Mouse (Mus musculus) limb, embryonic 12.5 days (tissue): ENCODE data around the gene Timp2. TPM values are rescaled to one million over a fixed set of nuclear protein-coding genes. Genes with fewer than 3 reads are reported as not detected.

Experiments
- ATAC-seq: fragments of 200-750 bp; cut with Nextera tagmentation; 2 replicates; pipeline ENCODE4 v1.8.0; 2017; ENCODE audit warnings: low read depth, moderate TSS enrichment; ENCODE audit not compliant: insufficient number of reproducible peaks, insufficient read depth, low FRiP score, low TSS enrichment
- H3K27ac ChIP-seq: fragments of 300-500 bp; sonication (generic); 2 replicates; pipeline ENCODE4 v1.5.1; 2016; ENCODE audit warnings: mild to moderate bottlenecking, moderate library complexity
- H3K27me3 ChIP-seq: fragments of 300-500 bp; sonication (generic); 2 replicates; pipeline ENCODE4 v1.6.1; 2016; ENCODE audit warnings: mild to moderate bottlenecking, moderate library complexity
- H3K36me3 ChIP-seq: fragments of 300-500 bp; sonication (generic); 2 replicates; pipeline ENCODE4 v1.6.1; 2016; ENCODE audit warnings: mild to moderate bottlenecking, moderate library complexity
- H3K4me1 ChIP-seq: fragments of 300-500 bp; sonication (generic); replicated peaks from 2 replicates; pipeline ENCODE4 v1.6.1; 2016
- H3K4me2 ChIP-seq: fragments of 300-500 bp; sonication (generic); 2 replicates; pipeline ENCODE4 v1.6.1; 2016; ENCODE audit warnings: mild to moderate bottlenecking, moderate library complexity
- H3K4me3 ChIP-seq: fragments of 300-500 bp; sonication (generic); replicated peaks from 2 replicates; pipeline ENCODE4 v1.5.1; 2016; ENCODE audit warnings: mild to moderate bottlenecking
- H3K9ac ChIP-seq: fragments of 300-500 bp; sonication (generic); replicated peaks from 2 replicates; pipeline ENCODE4 v1.6.1; 2016; ENCODE audit warnings: mild to moderate bottlenecking, moderate library complexity
- H3K9me3 ChIP-seq: fragments of 300-500 bp; sonication (generic); 2 replicates; pipeline ENCODE4 v1.6.1; 2016; ENCODE audit warnings: mild to moderate bottlenecking, moderate library complexity
- WGBS: fragments of 180-500 bp; shearing (Covaris S2); methylation state at CpG from one replicate; pipeline ENCODE4 v1.1.7; 2016; 5-methylcytosine and 5-hydroxymethylcytosine counted together
- polyA plus RNA-seq: library from polyadenylated mRNA; unstranded; fragments of >200 nt; fragmentation: Nextera tagmentation; extraction: Ambion mirVana; gene quantifications from 2 replicates; pipeline ENCODE4 v1.2.1, GENCODE M21; 2016

Timp2 gene
- polyA plus RNA-seq, 1 experiment from 2014 or later: 77.6 TPM

- H3K27me3 ChIP-seq: no peaks in the 10 kb centered on the region
- ATAC-seq: no peak
- WGBS: 89% methylated on average over 17 of the region's 17 CpGs
- H3K9me3 ChIP-seq: no peaks in the 10 kb centered on the region
- H3K4me1 ChIP-seq: peaks cover 12% of the 10 kb centered on the region
- no peak overlapping the region for H3K9ac ChIP-seq
- peaks cover 45% of the 10 kb centered on the region for H3K36me3 ChIP-seq
- H3K4me2 ChIP-seq: no peak overlapping the region
- no peak overlapping the region for H3K27ac ChIP-seq
- no peak overlapping the region for H3K4me3 ChIP-seq
Observed at GRCm38 (mm10) chr11:118333431-118333830, 22.1 kb downstream of the Timp2 start.

DNA sequence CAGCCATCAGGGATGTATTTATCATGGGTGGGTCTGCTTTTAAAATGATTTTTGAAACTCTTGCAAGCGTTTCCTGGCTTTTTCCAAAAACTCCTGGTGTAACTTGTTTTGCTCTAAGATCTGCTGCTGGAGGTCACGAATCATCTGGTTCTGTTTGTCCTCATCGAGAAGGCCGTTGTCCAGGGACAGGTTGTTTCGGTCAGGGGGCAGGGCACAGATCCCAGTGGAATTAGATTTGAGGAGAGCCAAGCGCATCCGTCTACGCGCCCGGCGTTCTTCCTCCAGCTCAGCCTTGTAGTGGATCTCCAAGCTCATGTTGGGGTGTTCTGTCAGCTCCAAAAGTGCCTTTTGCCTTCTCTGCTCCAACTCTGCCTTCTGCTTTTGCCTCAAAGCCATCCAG is 23.2 kb downstream of the Timp2 start:
- Histone ChIP-seq H3K27ac (no peak overlapping the region), H3K4me3 (no peak overlapping the region), H3K27me3 (no peaks in the 10 kb centered on the region), H3K9me3 (no peaks in the 10 kb centered on the region), H3K4me1 (peaks cover 22% of the 10 kb centered on the region), H3K36me3 (peaks cover 45% of the 10 kb centered on the region), H3K9ac (no peak overlapping the region), H3K4me2 (no peak overlapping the region)
- ATAC-seq: no peak
- WGBS: 89% methylated on average over 11 of the region's 11 CpGs

DNA sequence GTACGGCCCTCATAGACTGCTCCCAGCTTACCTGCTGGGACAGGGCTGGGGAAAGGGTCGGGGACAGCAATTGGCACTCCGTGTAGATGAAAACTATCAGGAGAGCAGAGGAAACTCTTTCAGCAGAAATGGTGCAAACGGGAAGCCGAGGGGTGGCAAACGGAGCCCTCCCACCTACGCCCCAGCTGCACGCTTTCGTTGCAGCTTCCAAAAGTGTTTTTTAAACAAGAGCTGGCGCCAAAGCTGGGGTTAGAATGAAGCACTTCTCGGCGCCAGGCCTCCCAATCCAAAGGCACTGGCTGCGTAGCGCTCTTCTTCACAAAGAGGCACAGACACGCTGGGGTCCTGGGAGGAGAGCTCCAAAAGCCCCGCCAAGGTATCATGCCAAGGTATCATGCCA is 24.8 kb downstream of the Timp2 start:
- Histone ChIP-seq H3K27ac (no peak overlapping the region), H3K9ac (no peak overlapping the region), H3K36me3 (peaks cover 45% of the 10 kb centered on the region), H3K4me1 (peaks cover 37% of the 10 kb centered on the region), H3K9me3 (no peaks in the 10 kb centered on the region), H3K4me3 (no peak overlapping the region), H3K27me3 (no peaks in the 10 kb centered on the region), H3K4me2 (no peak overlapping the region)
- ATAC-seq: no peak
- 95% methylated on average over 16 of the region's 16 CpGs for WGBS

GRCm38 (mm10) chr11:118330361-118330760 is 25.2 kb downstream of the Timp2 start:
- Histone ChIP-seq H3K9ac (no peak overlapping the region), H3K4me2 (no peak overlapping the region), H3K4me1 (peaks cover 38% of the 10 kb centered on the region), H3K36me3 (peaks cover 45% of the 10 kb centered on the region), H3K9me3 (no peaks in the 10 kb centered on the region), H3K4me3 (no peak overlapping the region), H3K27ac (no peak overlapping the region), H3K27me3 (no peaks in the 10 kb centered on the region)
- no peak for ATAC-seq
- WGBS: 96% methylated on average over 14 of the region's 14 CpGs

DNA sequence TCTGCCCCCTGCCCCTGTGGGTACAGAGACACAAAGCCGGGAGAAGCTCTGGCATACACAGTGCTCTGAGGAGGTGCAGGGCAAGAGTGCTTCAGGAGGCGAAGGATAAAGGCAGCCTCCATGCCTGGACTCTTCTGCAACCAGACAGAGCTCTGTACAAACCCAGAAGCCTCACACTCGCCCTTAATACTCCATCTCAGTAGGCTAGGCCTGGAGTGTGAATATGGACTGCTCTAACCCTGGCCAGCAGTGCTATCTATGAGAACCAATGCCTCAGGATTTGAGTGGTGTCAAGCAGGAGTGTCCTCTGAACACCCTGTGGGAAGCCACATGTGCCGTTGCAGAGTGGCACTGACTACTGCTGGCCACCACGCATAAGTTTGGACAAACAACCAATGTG is 26.6 kb downstream of the Timp2 start:
- ATAC-seq: no peak
- 91% methylated on average over 5 of the region's 5 CpGs for WGBS
- Histone ChIP-seq H3K4me3 (no peak overlapping the region), H3K36me3 (peaks cover 44% of the 10 kb centered on the region), H3K4me1 (peaks cover 52% of the 10 kb centered on the region), H3K9ac (no peak overlapping the region), H3K9me3 (no peaks in the 10 kb centered on the region), H3K27ac (no peak overlapping the region), H3K4me2 (no peak overlapping the region), H3K27me3 (no peaks in the 10 kb centered on the region)

DNA sequence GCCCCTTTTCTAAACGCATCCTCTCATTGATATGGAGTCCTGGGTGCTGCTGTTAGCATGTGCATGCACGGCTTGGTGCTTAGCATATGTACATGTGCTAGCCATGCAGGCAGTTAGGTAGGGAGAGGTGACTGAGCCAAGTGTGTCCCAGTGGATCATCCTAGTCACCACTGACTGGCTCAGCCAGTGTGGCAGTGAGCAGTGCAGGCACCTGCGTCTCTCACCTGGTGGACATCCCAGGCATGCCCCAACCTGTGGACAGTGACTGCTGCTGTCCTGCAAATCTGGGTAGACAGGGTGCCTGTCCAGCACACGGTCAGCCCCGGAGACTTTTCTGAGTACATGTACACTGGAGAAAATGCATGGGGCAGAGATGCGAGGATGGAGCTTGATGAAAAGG is 27.0 kb downstream of the Timp2 start:
- no peak for ATAC-seq
- 94% methylated on average over 6 of the region's 6 CpGs for WGBS
- H3K36me3 ChIP-seq: peaks cover 40% of the 10 kb centered on the region
- no peaks in the 10 kb centered on the region for H3K27me3 ChIP-seq
- peaks cover 56% of the 10 kb centered on the region for H3K4me1 ChIP-seq
- H3K9me3 ChIP-seq: no peaks in the 10 kb centered on the region
- no peak overlapping the region for H3K4me3 ChIP-seq
- H3K27ac ChIP-seq: no peak overlapping the region
- H3K9ac ChIP-seq: no peak overlapping the region
- no peak overlapping the region for H3K4me2 ChIP-seq

GRCm38 (mm10) chr11:118326991-118327971 is 28.3 kb downstream of the Timp2 start:
- H3K4me2 ChIP-seq: peak overlapping the region; percentile 30
- no peaks in the 10 kb centered on the region for H3K27me3 ChIP-seq
- peaks cover 27% of the 10 kb centered on the region for H3K36me3 ChIP-seq
- peak overlapping the region; percentile 80 for H3K27ac ChIP-seq
- peaks cover 62% of the 10 kb centered on the region for H3K4me1 ChIP-seq
- ATAC-seq: no peak
- H3K4me3 ChIP-seq: 0 out of 2 replicates have a peak overlapping the region, but pooled peaks have one; percentile 3
- H3K9me3 ChIP-seq: no peaks in the 10 kb centered on the region
- H3K9ac ChIP-seq: 0 out of 2 replicates have a peak overlapping the region, but pooled peaks have one; percentile 14
- 62% methylated on average over 24 of the region's 24 CpGs for WGBS

GRCm38 (mm10) chr11:118326491-118326890 is 29.0 kb downstream of the Timp2 start:
- peaks cover 19% of the 10 kb centered on the region for H3K36me3 ChIP-seq
- no peak overlapping the region for H3K4me2 ChIP-seq

DNA sequence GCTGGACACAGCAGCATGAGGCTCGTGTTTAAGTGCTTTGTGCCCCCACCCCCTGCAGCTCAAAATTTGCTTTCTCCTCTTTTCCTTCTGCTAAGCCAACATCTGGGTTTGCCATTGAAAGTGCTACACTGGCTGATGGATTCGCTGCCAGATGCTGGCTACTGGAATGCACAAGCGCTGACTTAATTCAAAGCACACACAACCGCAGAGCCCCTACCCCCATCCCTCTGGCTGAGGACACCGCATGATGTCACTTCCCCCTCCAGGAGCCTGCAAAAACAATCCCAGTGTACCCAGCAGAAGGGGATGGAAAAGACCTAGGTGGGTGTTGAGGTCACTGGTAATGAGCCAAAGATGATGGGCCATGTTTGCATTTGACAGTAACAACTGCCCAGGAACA is 31.0 kb downstream of the Timp2 start:
- H3K9me3 ChIP-seq: no peaks in the 10 kb centered on the region
- H3K27me3 ChIP-seq: no peaks in the 10 kb centered on the region
- H3K9ac ChIP-seq: no peak overlapping the region
- peaks cover 13% of the 10 kb centered on the region for H3K36me3 ChIP-seq
- peak; percentile 29; the same call in 1 of the 2 replicates for ATAC-seq
- 11% methylated on average over 5 of the region's 5 CpGs for WGBS
- peak overlapping the region; percentile 91 for H3K27ac ChIP-seq
- peak overlapping the region; percentile 19 for H3K4me2 ChIP-seq
- H3K4me1 ChIP-seq: peaks cover 64% of the 10 kb centered on the region
- H3K4me3 ChIP-seq: no peak overlapping the region

More at GRCm38 (mm10) chr11:118326491-118326890, 29.0 kb downstream of the Timp2 start:
- WGBS: 66% methylated on average over 4 of the region's 4 CpGs
- Histone ChIP-seq H3K27me3 (no peaks in the 10 kb centered on the region), H3K9me3 (no peaks in the 10 kb centered on the region), H3K27ac (0 out of 2 replicates have a peak overlapping the region, but pooled peaks have one; percentile 80), H3K4me3 (no peak overlapping the region), H3K9ac (no peak overlapping the region), H3K4me1 (peaks cover 61% of the 10 kb centered on the region)
- no peak for ATAC-seq

DNA sequence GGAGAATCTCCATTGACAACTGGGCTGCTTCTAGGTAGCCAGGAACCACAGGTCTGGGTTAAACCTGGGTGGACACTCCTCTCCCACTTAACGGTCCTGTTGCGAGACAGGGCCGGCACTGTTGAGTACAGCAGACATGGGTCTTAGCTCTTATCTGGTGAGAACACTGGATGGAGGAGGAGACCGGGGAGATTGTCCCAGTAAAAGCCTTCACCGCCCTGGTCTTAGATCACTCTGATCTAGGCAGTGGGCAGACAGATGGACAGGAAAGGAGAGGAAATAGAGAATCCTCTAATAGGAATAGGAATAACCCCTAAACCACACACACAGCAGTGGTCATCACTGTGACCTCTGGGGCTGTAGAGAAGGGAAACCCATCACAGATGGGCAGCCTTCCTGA is 31.6 kb downstream of the Timp2 start:
- H3K9ac ChIP-seq: no peak overlapping the region; the same call in 1 of the 2 replicates
- H3K4me1 ChIP-seq: peaks cover 64% of the 10 kb centered on the region
- WGBS: 74% methylated on average over 5 of the region's 5 CpGs
- no peak overlapping the region for H3K4me3 ChIP-seq
- H3K27ac ChIP-seq: peak overlapping the region; percentile 91
- ATAC-seq: no peak
- H3K9me3 ChIP-seq: no peaks in the 10 kb centered on the region
- H3K36me3 ChIP-seq: peaks cover 18% of the 10 kb centered on the region
- H3K27me3 ChIP-seq: no peaks in the 10 kb centered on the region
- H3K4me2 ChIP-seq: peak overlapping the region; percentile 19; the same call in 1 of the 2 replicates

DNA sequence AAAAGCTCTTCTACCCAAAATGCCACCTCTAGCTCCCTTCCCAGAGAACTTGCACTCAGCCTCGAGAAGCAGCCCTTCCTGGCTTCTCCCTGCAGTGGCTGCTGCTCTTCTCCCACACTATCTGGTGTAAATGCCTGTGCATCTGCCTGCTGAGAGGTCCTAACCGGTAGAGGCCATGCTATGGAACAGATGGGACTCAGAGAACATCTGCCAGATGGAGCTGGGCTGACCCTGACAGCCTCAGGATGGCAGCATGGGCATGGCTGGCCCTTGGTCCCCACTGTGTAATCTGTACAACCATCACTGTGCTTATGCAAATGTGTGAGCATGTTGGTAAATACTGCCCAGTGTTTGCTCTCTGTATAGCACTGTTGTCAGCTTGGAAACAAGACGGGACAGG is 32.9 kb downstream of the Timp2 start:
- Histone ChIP-seq H3K36me3 (peaks cover 32% of the 10 kb centered on the region), H3K27ac (no peak overlapping the region), H3K27me3 (no peaks in the 10 kb centered on the region), H3K9ac (0 out of 2 replicates have a peak overlapping the region, but pooled peaks have one; percentile 12), H3K4me3 (no peak overlapping the region), H3K4me1 (peaks cover 57% of the 10 kb centered on the region), H3K4me2 (no peak overlapping the region), H3K9me3 (no peaks in the 10 kb centered on the region)
- 58% methylated on average over 3 of the region's 3 CpGs for WGBS
- ATAC-seq: no peak
